ENCODE assay signal across 11 mouse cellular contexts in the genomic region with DNA sequence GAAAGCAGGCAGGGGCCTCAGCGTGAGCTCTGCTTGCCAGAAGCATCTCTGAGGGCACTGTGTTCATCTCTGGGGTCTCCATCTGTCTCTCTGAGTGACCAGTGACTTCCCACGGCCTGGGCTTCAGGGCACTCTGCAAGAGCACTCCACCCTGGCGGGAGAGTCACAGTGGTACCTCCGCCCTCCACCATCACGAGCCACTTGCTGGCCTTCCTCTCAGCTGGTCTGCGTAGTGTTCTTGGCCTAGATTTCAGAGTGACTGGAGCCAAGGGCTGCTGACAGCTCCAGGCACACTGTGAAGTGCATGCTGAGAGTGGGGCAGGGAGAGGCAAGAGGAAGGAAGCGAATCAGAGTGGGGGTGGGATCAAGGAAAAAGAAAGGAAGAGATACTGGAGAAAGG. TPM values are rescaled to one million over a fixed set of nuclear protein-coding genes. Genes with fewer than 3 reads are reported as not detected.
A peak's percentile ranks its signal among the peaks of the same experiment; 100 is the strongest.
DNase-seq lines count a peak whose midpoint lies in the region; ATAC-seq and TF ChIP-seq lines count a peak whose summit lies in the region.
"Had no signal": no experiment of that assay in that cellular context is flagged by ENCODE, and none has a peak within 500 bp of the region (broad histone marks: within the 10 kb centered on the region; RNA-seq: fewer than 3 reads in every experiment).

No protein-coding gene starts in this region.

- peaks cover 38% of the 10 kb centered on the region for H3K4me1 ChIP-seq in hindbrain, postnatal 0 days (ENCODE audit: insufficient read depth, low read length)

- no peak overlapping the region for H3K9ac ChIP-seq in hindbrain, postnatal 0 days (replicated peaks; ENCODE audit: low read length)
- H3K9ac ChIP-seq: embryonic facial prominence, embryonic 12.5 days had no signal

- H3K27me3 ChIP-seq in hindbrain, postnatal 0 days (ENCODE audit: insufficient read depth, low read length) = no peaks in the 10 kb centered on the region
- H3K27me3 ChIP-seq: embryonic facial prominence, embryonic 12.5 days had no signal

- no peak overlapping the region for H3K4me3 ChIP-seq in hindbrain, postnatal 0 days (ENCODE audit: low read length)
- H3K4me3 ChIP-seq: embryonic facial prominence, embryonic 12.5 days had no signal

- DNase-seq in kidney, postnatal 36 days = peak; percentile 40 to 57
- no peak for DNase-seq in kidney, postnatal 14 days
- DNase-seq in cerebellum, adult 8-10 months = peak; percentile 81
- DNase-seq in cerebellum, postnatal 36 days = peak; percentile 78 to 81
- DNase-seq in hindbrain, postnatal 0 days (ENCODE audit: low spot score) = no peak
- DNase-seq in urinary bladder, adult 18-20 months (ENCODE audit: low spot score in 2 of 2) = no peak
- DNase-seq in natural killer cell, adult 2 months (ENCODE audit: low spot score in 2 of 2) = no peak
- DNase-seq: adrenal gland, adult 8-10 months; gastrocnemius, postnatal 25 days had no signal

- H3K27ac ChIP-seq in hindbrain, postnatal 0 days = peak overlapping the region; percentile 20; the same call in 1 of the 2 replicates
- H3K27ac ChIP-seq: embryonic facial prominence, embryonic 12.5 days had no signal

- no peak overlapping the region for H3K4me2 ChIP-seq in hindbrain, postnatal 0 days (ENCODE audit: low read depth, low read length)
- H3K4me2 ChIP-seq: embryonic facial prominence, embryonic 12.5 days had no signal

- no peaks in the 10 kb centered on the region for H3K9me3 ChIP-seq in hindbrain, postnatal 0 days (ENCODE audit: low read length)
- H3K9me3 ChIP-seq: embryonic facial prominence, embryonic 12.5 days; G1E had no signal

- ATAC-seq in hindbrain, postnatal 0 days = no peak

- TF ChIP-seq CTCF in hindbrain, postnatal 0 days (IDR thresholded peaks at IDR 0.05; ENCODE audit: low read depth) = no peak

- WGBS in hindbrain, postnatal 0 days = 40% methylated on average over 7 of the region's 7 CpGs

- no peaks in the 10 kb centered on the region for H3K36me3 ChIP-seq in hindbrain, postnatal 0 days (ENCODE audit: insufficient read depth, low read length)

RNA-seq across cellular contexts. Expression of a gene that starts 31.1 kb away (rescaled TPM):
- total RNA-seq in hindbrain, postnatal 0 days (2014; rRNA removed) = 0.47 and 1.1 TPM in 2 replicates
- polyA plus RNA-seq in hindbrain, postnatal 0 days (2015; fragmentation: Nextera tagmentation; extraction: Ambion mirVana) = 0.10 TPM in 2 replicates
- polyA plus RNA-seq: G1E had no signal

Comparison
In these comparisons a context has a peak if more than half of its experiments do, and no peak if none do; other contexts are left out.
1. DNase-seq: peak in kidney, postnatal 36 days (2 of 2), cerebellum, adult 8-10 months (single experiment) and cerebellum, postnatal 36 days (2 of 2); none in kidney, postnatal 14 days (single experiment), hindbrain, postnatal 0 days (single experiment), urinary bladder, adult 18-20 months (0 of 2) and natural killer cell, adult 2 months (0 of 2).